Mouse (Mus musculus) lung, postnatal 0 days (tissue): ENCODE results near the gene Lgi2.

Source experiments
- CTCF ChIP-seq: IDR thresholded peaks from 2 replicates; pipeline ENCODE4 v1.5.1; 2016; ENCODE audit warnings: antibody characterized with exemption, mild to moderate bottlenecking
- EP300 ChIP-seq: IDR thresholded peaks from 2 replicates; pipeline ENCODE4 v1.6.1; 2016; ENCODE audit warnings: antibody characterized with exemption, mild to moderate bottlenecking, control low read depth

DNA sequence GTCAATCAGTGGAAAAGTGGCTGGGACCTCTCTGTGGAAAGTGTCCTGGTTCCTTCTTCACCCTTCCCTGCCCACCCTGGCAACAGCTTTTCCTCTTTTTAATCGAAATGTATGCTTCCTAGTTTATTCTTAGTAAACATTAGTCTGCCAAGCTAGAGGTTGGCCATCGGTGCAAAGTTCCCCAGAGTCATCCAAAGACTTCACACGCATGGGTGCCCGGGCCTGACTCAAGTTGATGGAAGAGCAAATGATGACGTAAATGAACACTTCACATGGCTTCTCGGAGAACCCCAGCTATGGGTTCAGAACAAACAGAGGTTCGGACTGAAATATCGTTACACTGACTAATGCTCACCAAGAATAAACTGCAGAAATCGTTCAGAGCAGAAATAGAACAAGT lies 24.4 kb upstream of the Lgi2 start:
- TF ChIP-seq CTCF (no peak), EP300 (no peak)
